Mouse (Mus musculus): ENCODE measurements around the gene Elmo2. TPM values are rescaled to one million over a fixed set of nuclear protein-coding genes. Genes with fewer than 3 reads are reported as not detected.
A peak's percentile ranks its signal among the peaks of the same experiment; 100 is the strongest.

Elmo2 gene
- polyA plus RNA-seq, 1 experiment: 95.0 TPM

GRCm38 (mm10) chr2:165325521-165326303 is 567 bp downstream of the Elmo2 start:
- peak overlapping the region; percentile 84 for H3K4me3 ChIP-seq (ENCODE audit: control insufficient read depth, insufficient read depth, low read length)
- 3% methylated on average over 30 of the region's 30 CpGs for WGBS
- H3K27me3 ChIP-seq (ENCODE audit: control insufficient read depth, insufficient read depth, low read length): no peaks in the 10 kb centered on the region
- no peak overlapping the region for H3K27ac ChIP-seq (ENCODE audit: control insufficient read depth, insufficient read depth, low read length)
- H3K4me1 ChIP-seq (replicated peaks; ENCODE audit: control insufficient read depth, insufficient read depth, low read length): peaks cover 27% of the 10 kb centered on the region
- no peaks in the 10 kb centered on the region for H3K36me3 ChIP-seq (ENCODE audit: control insufficient read depth, insufficient read depth, low read length)
- DNase-seq: no peak
- TF ChIP-seq POLR2A (IDR thresholded peaks at IDR 0.05; ENCODE audit: control insufficient read depth, extremely low read depth, insufficient read depth, low read length, poor library complexity) (no peak), CTCF (IDR thresholded peaks at IDR 0.05; ENCODE audit: borderline replicate concordance, control insufficient read depth, extremely low read depth, insufficient read depth, low read length, poor library complexity) (no peak)

GRCm38 (mm10) chr2:165323928-165324327 is 2.4 kb downstream of the Elmo2 start:
- TF ChIP-seq CTCF (IDR thresholded peaks at IDR 0.05; ENCODE audit: borderline replicate concordance, control insufficient read depth, extremely low read depth, insufficient read depth, low read length, poor library complexity): no peak
- TF ChIP-seq POLR2A (IDR thresholded peaks at IDR 0.05; ENCODE audit: control insufficient read depth, extremely low read depth, insufficient read depth, low read length, poor library complexity): no peak
- no peak for DNase-seq
- Histone ChIP-seq H3K27ac (ENCODE audit: control insufficient read depth, insufficient read depth, low read length) (no peak overlapping the region), H3K27me3 (ENCODE audit: control insufficient read depth, insufficient read depth, low read length) (no peaks in the 10 kb centered on the region), H3K4me3 (ENCODE audit: control insufficient read depth, insufficient read depth, low read length) (no peak overlapping the region), H3K4me1 (replicated peaks; ENCODE audit: control insufficient read depth, insufficient read depth, low read length) (peaks cover 36% of the 10 kb centered on the region), H3K36me3 (ENCODE audit: control insufficient read depth, insufficient read depth, low read length) (no peaks in the 10 kb centered on the region)
- 96% methylated on average over 5 of the region's 5 CpGs for WGBS

GRCm38 (mm10) chr2:165323484-165323883 is 2.8 kb downstream of the Elmo2 start:
- TF ChIP-seq CTCF (IDR thresholded peaks at IDR 0.05; ENCODE audit: borderline replicate concordance, control insufficient read depth, extremely low read depth, insufficient read depth, low read length, poor library complexity) (no peak), POLR2A (IDR thresholded peaks at IDR 0.05; ENCODE audit: control insufficient read depth, extremely low read depth, insufficient read depth, low read length, poor library complexity) (no peak)
- no peak for DNase-seq
- no peak overlapping the region for H3K4me3 ChIP-seq (ENCODE audit: control insufficient read depth, insufficient read depth, low read length)
- no peaks in the 10 kb centered on the region for H3K36me3 ChIP-seq (ENCODE audit: control insufficient read depth, insufficient read depth, low read length)
- peaks cover 36% of the 10 kb centered on the region for H3K4me1 ChIP-seq (replicated peaks; ENCODE audit: control insufficient read depth, insufficient read depth, low read length)
- H3K27ac ChIP-seq (ENCODE audit: control insufficient read depth, insufficient read depth, low read length): no peak overlapping the region
- 97% methylated on average over 5 of the region's 5 CpGs for WGBS
- H3K27me3 ChIP-seq (ENCODE audit: control insufficient read depth, insufficient read depth, low read length): no peaks in the 10 kb centered on the region

- no peaks in the 10 kb centered on the region for H3K27me3 ChIP-seq (ENCODE audit: control insufficient read depth, insufficient read depth, low read length)
- H3K4me1 ChIP-seq (replicated peaks; ENCODE audit: control insufficient read depth, insufficient read depth, low read length): peaks cover 40% of the 10 kb centered on the region
- DNase-seq: no peak
- H3K36me3 ChIP-seq (ENCODE audit: control insufficient read depth, insufficient read depth, low read length): no peaks in the 10 kb centered on the region
- WGBS: 77% methylated on average over 22 of the region's 22 CpGs
- H3K4me3 ChIP-seq (ENCODE audit: control insufficient read depth, insufficient read depth, low read length): no peak overlapping the region
- TF ChIP-seq CTCF (IDR thresholded peaks at IDR 0.05; ENCODE audit: borderline replicate concordance, control insufficient read depth, extremely low read depth, insufficient read depth, low read length, poor library complexity) (no peak), POLR2A (IDR thresholded peaks at IDR 0.05; ENCODE audit: control insufficient read depth, extremely low read depth, insufficient read depth, low read length, poor library complexity) (no peak)
- H3K27ac ChIP-seq (ENCODE audit: control insufficient read depth, insufficient read depth, low read length): no peak overlapping the region
These were observed 4.1 kb downstream of the Elmo2 start for GRCm38 (mm10) chr2:165321981-165322735.

GRCm38 (mm10) chr2:165321381-165321888 is 4.8 kb downstream of the Elmo2 start:
- H3K4me3 ChIP-seq (ENCODE audit: control insufficient read depth, insufficient read depth, low read length): no peak overlapping the region
- H3K4me1 ChIP-seq (replicated peaks; ENCODE audit: control insufficient read depth, insufficient read depth, low read length): peaks cover 40% of the 10 kb centered on the region
- H3K27ac ChIP-seq (ENCODE audit: control insufficient read depth, insufficient read depth, low read length): no peak overlapping the region
- TF ChIP-seq CTCF (IDR thresholded peaks at IDR 0.05; ENCODE audit: borderline replicate concordance, control insufficient read depth, extremely low read depth, insufficient read depth, low read length, poor library complexity): no peak
- no peak for TF ChIP-seq POLR2A (IDR thresholded peaks at IDR 0.05; ENCODE audit: control insufficient read depth, extremely low read depth, insufficient read depth, low read length, poor library complexity)
- no peaks in the 10 kb centered on the region for H3K36me3 ChIP-seq (ENCODE audit: control insufficient read depth, insufficient read depth, low read length)
- H3K27me3 ChIP-seq (ENCODE audit: control insufficient read depth, insufficient read depth, low read length): no peaks in the 10 kb centered on the region
- 50% methylated on average over 8 of the region's 8 CpGs for WGBS
- no peak for DNase-seq

- Histone ChIP-seq H3K4me1 (replicated peaks; ENCODE audit: control insufficient read depth, insufficient read depth, low read length) (peaks cover 38% of the 10 kb centered on the region), H3K4me3 (ENCODE audit: control insufficient read depth, insufficient read depth, low read length) (no peak overlapping the region)
These were observed 5.6 kb downstream of the Elmo2 start for GRCm38 (mm10) chr2:165320531-165321150.

More at GRCm38 (mm10) chr2:165320531-165321150, 5.6 kb downstream of the Elmo2 start:
- WGBS: 25% methylated on average over 12 of the region's 12 CpGs
- no peak for TF ChIP-seq POLR2A (IDR thresholded peaks at IDR 0.05; ENCODE audit: control insufficient read depth, extremely low read depth, insufficient read depth, low read length, poor library complexity)
- no peak for TF ChIP-seq CTCF (IDR thresholded peaks at IDR 0.05; ENCODE audit: borderline replicate concordance, control insufficient read depth, extremely low read depth, insufficient read depth, low read length, poor library complexity)
- Histone ChIP-seq H3K27ac (ENCODE audit: control insufficient read depth, insufficient read depth, low read length) (peak overlapping the region; percentile 52; the same call in 1 of the 2 replicates), H3K27me3 (ENCODE audit: control insufficient read depth, insufficient read depth, low read length) (no peaks in the 10 kb centered on the region), H3K36me3 (ENCODE audit: control insufficient read depth, insufficient read depth, low read length) (peaks cover 4% of the 10 kb centered on the region; the same call in 1 of the 2 replicates)
- no peak for DNase-seq

All from thymus, adult 2 months (tissue).